Mouse (Mus musculus): ENCODE results near the gene Krit1.

GRCm38 (mm10) chr5:3889201-3889600 lies 86.2 kb downstream of the Krit1 start:
- TF ChIP-seq CTCF (IDR thresholded peaks at IDR 0.05; ENCODE audit: low read depth) (peak; percentile 24; the same call in 1 of the 2 replicates), EP300 (optimal IDR thresholded peaks at IDR 0.05) (no peak)
